Mouse (Mus musculus): ENCODE results near the gene Trpv2.

Gene Trpv2

DNA sequence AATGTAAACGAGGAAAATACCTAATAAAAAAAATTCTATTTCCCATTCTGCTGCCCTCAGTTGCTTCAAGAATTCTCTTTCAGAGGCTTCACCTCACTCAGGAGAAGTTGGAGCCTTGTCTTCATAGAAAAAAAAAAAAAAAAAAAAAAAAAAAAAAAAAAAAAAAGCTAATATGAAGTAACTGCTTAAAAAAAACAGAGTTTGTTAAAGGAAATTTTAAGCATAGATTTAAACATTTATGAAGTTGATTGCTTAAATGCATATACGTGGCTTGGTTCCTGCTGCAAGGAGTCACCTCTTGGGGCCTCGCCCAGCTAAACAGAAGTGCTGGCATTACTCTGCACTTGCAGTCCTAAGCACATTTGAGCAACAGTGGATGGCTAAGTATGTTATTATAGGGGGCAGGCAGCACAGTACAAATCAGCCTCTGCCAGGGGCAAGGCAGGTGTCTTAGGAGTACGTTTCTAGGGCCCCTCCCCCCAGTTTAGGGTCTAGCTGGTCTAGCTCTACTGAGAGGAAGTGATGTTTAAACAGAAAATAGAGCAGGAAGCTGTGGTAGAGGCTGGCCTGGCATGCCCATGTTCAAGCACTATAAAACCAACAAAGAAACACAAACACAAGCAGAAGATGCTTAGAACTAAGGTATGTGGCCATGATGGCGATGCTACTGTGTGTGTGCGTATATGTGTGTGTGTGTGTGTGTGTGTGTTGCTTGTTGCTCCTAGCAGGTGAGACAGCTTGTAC, at the start of gene Trpv2:
Gene Trpv2, plus strand, starts transcription at position 528 of the 744 bp plus-strand sequence.
- in situ Hi-C loops (cut with MboI; ENCODE audit: unreplicated experiment in 2 of 2): no loop called here

- in situ Hi-C loops (cut with MboI; ENCODE audit: unreplicated experiment in 2 of 2): no loop called here
Measured at GRCm38 (mm10) chr11:62537089-62537488, 37.2 kb upstream of the Trpv2 start.

GRCm38 (mm10) chr11:62537590-62537989, 36.7 kb upstream of the Trpv2 start:
- in situ Hi-C loops (cut with MboI; ENCODE audit: unreplicated experiment in 2 of 2): no loop called here

DNA sequence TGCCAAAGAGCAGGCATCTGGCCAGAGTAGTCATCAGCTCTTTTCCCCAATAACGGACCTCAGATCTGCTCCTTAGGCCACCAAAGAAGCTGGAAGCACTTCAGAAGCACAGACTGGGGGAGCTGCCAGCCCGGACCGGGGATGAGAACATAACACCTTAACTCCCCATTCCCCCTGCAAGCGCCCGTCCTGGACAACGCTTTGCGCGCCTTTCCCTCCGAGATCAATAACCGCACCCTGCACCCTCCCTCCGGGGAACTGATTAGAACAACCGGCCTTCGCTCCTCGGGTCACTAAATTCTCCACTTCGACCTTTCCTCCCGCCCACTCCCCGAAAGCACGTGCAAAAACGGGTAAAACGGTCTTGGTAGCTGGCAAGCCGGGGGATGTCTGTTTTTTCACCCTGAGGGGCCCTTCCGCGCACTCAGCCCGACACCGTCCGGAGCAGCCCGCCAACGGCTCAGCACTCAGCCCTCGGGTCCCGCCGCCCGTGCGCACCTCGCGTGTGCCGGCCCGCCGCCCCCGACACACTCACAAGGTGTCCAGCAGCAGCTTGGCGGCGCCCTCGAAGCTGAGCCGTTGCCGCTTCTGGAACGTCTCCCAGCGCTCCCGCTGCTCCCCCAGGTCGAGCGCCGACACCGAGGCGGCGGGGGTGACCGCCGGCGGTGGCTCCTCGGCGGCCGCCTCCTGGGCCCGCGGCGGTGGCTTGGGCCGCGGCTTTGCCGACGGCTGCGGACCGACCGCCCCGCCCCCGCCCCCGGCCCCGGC, 35.8 kb upstream of the Trpv2 start:
- in situ Hi-C loops (cut with MboI; ENCODE audit: unreplicated experiment in 2 of 2): no loop called here

- in situ Hi-C loops (cut with MboI; ENCODE audit: unreplicated experiment in 2 of 2): no loop called here
Measured at GRCm38 (mm10) chr11:62539089-62539890, 35.0 kb upstream of the Trpv2 start, which contains the start of gene Cenpv. Gene Cenpv, minus strand, starts transcription at chr11:62539261.

- in situ Hi-C loops (cut with MboI; ENCODE audit: unreplicated experiment in 2 of 2): loop anchor here in 1 of 2 experiments (10.0 kb wide), 1 partner anchor 85 kb away; the partner anchor contains the start of genes Ncor1 and Pigl
Measured at GRCm38 (mm10) chr11:62540167-62540566, 34.1 kb upstream of the Trpv2 start.

DNA sequence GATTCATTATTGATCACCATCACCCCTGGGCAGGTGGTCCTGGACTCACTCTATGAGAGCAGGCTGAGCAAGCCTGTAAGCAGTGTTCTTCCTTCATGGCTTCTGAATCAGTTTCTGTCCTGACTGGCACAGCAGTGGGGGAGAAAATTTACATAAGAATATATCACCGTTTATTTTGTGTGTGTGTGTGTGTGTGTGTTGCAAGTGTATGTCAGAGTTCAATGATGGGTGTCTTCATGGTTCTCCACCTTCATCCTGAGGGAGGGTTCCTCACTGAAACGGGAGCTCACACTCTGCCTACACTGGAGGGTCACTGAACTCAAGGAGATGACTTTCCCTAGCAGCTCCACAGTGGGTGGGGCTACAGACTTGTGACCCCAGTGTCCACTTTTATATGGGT, 33.3 kb upstream of the Trpv2 start:
- in situ Hi-C loops (cut with MboI; ENCODE audit: unreplicated experiment in 2 of 2): loop anchor here in 1 of 2 experiments (10.0 kb wide), 1 partner anchor 86 kb away; the partner anchor contains the start of genes Ncor1 and Pigl

DNA sequence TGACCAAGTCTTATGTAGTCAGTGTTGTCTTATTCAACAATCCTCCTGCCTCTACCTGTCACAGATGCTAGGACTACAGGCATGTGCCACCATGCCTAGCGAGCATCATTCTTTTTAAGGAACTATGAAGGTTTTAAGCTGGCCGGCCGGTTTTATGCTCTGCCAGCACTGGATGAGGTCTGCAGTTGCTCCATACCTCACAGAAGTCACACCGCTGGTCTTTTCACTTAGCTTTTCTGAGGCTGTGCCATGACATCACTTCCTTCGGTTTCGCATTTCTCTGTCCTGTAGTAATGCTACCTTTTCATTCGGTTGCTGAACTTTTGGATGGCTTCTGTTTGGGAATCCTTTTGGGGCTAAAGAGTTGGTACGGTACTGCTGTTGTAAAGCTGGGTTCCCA, 32.7 kb upstream of the Trpv2 start:
- in situ Hi-C loops (cut with MboI; ENCODE audit: unreplicated experiment in 2 of 2): loop anchor here in 1 of 2 experiments (10.0 kb wide), 1 partner anchor 87 kb away; the partner anchor contains the start of genes Ncor1 and Pigl

GRCm38 (mm10) chr11:62543991-62544390, 30.3 kb upstream of the Trpv2 start:
- in situ Hi-C loops (cut with MboI; ENCODE audit: unreplicated experiment in 2 of 2): loop anchor here in 1 of 2 experiments (10.0 kb wide), 1 partner anchor 89 kb away; the partner anchor contains the start of genes Ncor1 and Pigl

DNA sequence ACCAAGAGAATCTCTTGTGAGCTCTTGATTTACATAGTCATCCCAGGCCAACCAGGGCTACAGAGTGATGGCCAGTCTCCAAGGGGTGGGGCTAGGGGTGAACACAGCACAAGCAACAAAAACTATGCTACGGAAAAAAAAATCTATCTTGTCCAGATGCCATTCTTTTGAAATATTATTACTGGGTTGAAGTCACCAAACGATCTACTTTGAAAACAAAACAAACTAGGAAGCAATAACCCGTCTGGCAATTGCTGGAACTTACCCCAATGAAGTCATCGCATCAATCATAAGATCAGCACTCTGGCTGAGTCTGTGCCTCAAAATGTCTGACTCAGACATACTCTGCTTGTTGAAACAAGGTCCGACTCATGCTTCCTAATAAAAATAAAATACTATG, 24.5 kb upstream of the Trpv2 start:
- in situ Hi-C loops (cut with MboI; ENCODE audit: unreplicated experiment in 2 of 2): loop anchor here in 1 of 2 experiments (10.0 kb wide), 1 partner anchor 95 kb away; the partner anchor contains the start of genes Ncor1 and Pigl

GRCm38 (mm10) chr11:62550227-62550685, 24.0 kb upstream of the Trpv2 start:
- in situ Hi-C loops (cut with MboI; ENCODE audit: unreplicated experiment in 2 of 2): no loop called here

DNA sequence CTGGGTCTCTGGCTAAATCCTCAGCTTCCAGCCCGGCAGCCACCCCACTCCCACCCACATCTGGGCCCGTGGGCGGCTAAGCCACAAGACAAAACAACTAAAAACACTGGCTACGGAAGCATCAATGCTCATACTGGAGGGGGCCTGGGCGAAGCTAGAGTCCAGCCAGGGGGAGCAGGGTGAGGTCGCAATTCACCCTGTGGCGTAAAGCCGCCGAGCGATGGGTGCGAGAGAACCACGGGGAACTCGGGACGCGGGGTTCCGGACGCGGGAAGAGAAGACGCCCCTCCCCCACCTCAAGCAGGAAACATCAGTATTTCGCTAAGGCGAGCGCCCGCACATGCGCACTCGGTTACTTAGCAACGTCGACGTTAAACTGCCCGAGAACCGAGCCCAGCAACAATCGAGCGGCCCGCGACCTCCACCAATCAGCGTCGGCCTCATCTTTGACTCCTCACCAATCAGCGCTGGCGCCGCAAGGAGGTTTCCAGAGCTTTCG, 23.5 kb upstream of the Trpv2 start, which contains the start of gene Ubb:
Gene Ubb, plus strand, starts transcription at position 445 of the 499 bp plus-strand sequence.
- in situ Hi-C loops (cut with MboI; ENCODE audit: unreplicated experiment in 2 of 2): no loop called here

- in situ Hi-C loops (cut with MboI; ENCODE audit: unreplicated experiment in 2 of 2): no loop called here
Measured at GRCm38 (mm10) chr11:62551226-62552119, 22.8 kb upstream of the Trpv2 start.

DNA sequence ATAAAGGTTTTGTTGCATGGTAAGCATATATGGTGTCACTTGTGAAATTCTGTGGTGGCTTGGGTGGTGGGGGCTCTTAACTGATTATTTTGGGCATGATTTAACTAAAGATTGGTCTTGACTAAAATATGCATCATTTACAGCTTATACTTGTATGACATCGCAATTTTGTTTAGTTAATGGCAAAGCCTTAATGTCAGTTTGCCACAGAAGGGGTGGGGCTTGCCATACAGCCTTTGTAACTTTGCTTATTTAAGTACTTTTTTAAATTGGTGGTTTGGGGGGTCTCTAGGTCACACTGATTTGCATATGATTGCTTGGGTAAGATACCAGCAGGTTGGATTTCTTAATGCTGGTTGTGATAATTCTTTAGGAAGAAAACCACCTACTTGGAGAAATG, 21.1 kb upstream of the Trpv2 start:
- in situ Hi-C loops (cut with MboI; ENCODE audit: unreplicated experiment in 2 of 2): no loop called here

DNA sequence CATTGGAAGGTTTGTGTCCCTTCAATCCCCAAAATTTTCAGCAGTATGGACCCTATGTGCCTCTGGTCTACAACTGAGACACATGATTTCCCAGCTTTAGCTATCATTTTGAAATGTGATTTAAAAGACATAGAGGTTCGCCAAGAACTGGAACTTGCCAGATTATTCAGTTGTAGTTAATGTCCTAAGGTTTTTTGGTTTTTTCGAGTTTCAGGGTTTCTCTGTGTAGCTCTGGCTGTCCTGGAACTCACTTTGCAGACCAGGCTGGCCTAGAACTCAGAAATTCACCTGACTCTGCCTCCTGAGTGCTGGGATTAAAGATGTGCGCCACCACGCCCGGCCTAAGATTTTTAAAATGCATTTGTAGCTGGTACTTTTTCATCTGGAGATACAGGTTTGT, 20.7 kb upstream of the Trpv2 start:
- in situ Hi-C loops (cut with MboI; ENCODE audit: unreplicated experiment in 2 of 2): no loop called here

DNA sequence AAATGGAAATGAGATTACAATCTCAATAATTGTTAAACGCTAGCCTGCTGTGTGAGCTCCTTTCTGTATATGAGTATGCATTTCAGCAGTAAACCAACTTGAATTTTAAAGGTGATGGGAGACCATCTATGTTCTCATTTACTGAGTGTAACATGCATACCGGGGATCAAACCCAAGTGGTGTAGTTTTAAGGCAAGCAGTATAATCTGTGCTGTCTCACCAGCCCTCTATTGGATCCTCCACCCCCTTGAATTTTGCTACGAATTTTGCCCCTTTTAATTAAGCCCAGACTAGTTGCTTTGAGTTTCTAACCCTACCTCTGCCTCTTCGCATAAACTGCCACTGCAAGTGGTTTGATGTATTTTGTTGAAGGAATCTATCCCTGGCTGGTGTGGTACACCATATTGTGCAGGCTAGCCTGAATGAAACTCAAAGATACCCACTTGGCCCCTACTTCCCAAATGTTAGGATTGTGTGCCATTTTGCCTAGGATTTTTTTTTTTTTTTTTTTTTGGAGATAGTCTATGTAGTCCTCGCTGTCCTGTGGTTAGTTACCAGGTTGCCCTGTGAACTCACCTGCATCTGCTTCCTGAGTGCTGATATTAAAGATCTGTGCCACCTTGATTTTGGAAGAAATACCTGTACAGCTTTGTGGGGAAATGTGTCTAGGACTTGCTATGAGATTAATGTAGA, 20.0 kb upstream of the Trpv2 start:
- in situ Hi-C loops (cut with MboI; ENCODE audit: unreplicated experiment in 2 of 2): no loop called here

DNA sequence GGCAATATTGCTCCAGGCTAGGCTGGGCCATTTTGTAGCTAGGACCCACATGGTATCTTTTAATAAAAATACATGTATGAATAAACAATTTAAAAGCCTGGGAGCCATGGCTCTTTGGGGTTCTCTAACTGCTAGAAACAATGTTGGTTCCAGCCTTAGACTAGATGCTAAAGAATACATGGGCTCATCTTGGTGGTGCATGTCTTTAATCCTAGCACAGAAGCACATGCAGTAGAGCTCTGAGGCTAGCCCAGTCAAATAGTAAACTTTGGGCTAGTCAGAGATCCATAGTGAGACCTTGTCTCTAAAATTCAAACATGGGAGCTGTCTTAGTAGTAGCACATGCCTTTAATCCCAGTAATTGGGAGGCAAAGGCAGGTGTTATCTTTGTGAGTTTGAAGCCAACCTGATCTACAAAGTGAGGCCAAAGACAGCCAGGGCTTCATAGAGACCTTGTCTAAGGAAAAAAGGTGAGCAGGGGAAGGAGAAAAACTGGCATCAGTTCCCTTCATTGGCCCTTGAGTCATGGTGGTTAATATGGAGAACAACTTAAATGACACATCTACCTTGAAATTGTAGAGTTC, 19.3 kb upstream of the Trpv2 start:
- in situ Hi-C loops (cut with MboI; ENCODE audit: unreplicated experiment in 2 of 2): no loop called here

DNA sequence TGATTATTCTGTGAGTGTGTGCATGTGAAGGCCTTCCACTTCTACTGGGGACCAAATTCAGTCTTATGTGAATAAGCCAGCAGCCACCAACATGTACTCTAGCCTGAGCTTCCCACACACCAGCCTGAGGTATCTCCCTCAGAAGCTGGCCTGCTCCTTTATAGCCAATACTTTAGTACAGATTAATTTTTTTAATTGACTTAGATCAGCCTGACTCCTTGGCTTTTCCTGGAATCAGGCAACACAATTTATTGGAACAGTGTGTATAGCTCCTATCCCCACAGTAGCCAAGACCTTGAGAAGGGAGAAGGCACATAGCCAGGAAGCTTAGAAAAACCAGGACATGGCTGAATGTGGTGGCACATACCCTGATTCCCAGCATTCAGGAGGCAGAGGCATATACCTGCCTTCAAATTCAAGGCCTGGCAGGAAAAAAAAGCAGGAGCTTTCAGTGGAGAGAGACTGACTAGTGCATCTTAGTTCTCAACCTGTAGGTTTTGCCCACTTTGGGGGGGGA, 18.3 kb upstream of the Trpv2 start:
- in situ Hi-C loops (cut with MboI; ENCODE audit: unreplicated experiment in 2 of 2): no loop called here

Data from v-Abl transformed pro-B cells (cell line).